Mouse (Mus musculus) right cerebral cortex, adult 18-20 months (tissue): Measurements from ENCODE around the gene Slc13a3.

Experiments
- DNase-seq: peaks from one replicate; pipeline ENCODE4 v3.0.0; 2022; ENCODE audit warnings: mixed read lengths

Slc13a3 gene

GRCm38 (mm10) chr2:165405351-165405750 is 67.7 kb downstream of the Slc13a3 start:
- peak; percentile 89 for DNase-seq

- DNase-seq, result no peak
These were observed 68.1 kb downstream of the Slc13a3 start for GRCm38 (mm10) chr2:165404951-165405350.

GRCm38 (mm10) chr2:165398164-165398785 is 74.8 kb downstream of the Slc13a3 start:
- no peak for DNase-seq

GRCm38 (mm10) chr2:165397502-165398163 is 75.4 kb downstream of the Slc13a3 start:
- DNase-seq, result no peak

- no peak for DNase-seq
These were observed 76.1 kb downstream of the Slc13a3 start for GRCm38 (mm10) chr2:165396831-165397501.

GRCm38 (mm10) chr2:165392156-165392555 is 80.9 kb downstream of the Slc13a3 start:
- DNase-seq, result no peak

GRCm38 (mm10) chr2:165391561-165391960 is 81.5 kb downstream of the Slc13a3 start:
- DNase-seq, result peak; percentile 75

GRCm38 (mm10) chr2:165389299-165389952 is 83.6 kb downstream of the Slc13a3 start:
- no peak for DNase-seq

- DNase-seq, result peak; percentile 97
These were observed 85.1 kb downstream of the Slc13a3 start, which contains the start of gene Zfp334 for GRCm38 (mm10) chr2:165387844-165388495. TSS of gene Zfp334 (minus strand) at chr2:165388259.

GRCm38 (mm10) chr2:165387370-165387769 is 85.7 kb downstream of the Slc13a3 start:
- no peak for DNase-seq

- no peak for DNase-seq
These were observed 93.0 kb downstream of the Slc13a3 start for GRCm38 (mm10) chr2:165380050-165380449.

- no peak for DNase-seq
These were observed 97.0 kb downstream of the Slc13a3 start for GRCm38 (mm10) chr2:165376001-165376400.

GRCm38 (mm10) chr2:165375478-165375877 is 97.6 kb downstream of the Slc13a3 start:
- no peak for DNase-seq

GRCm38 (mm10) chr2:165371066-165371465 is 102.0 kb downstream of the Slc13a3 start:
- DNase-seq, result peak; percentile 39

GRCm38 (mm10) chr2:165370348-165370747 is 102.7 kb downstream of the Slc13a3 start:
- DNase-seq, result no peak

- no peak for DNase-seq
These were observed 104.5 kb downstream of the Slc13a3 start, which contains the start of gene Zfp663 for GRCm38 (mm10) chr2:165368496-165368895. TSS of gene Zfp663 (minus strand) at chr2:165368729.

- no peak for DNase-seq
These were observed 105.1 kb downstream of the Slc13a3 start for GRCm38 (mm10) chr2:165367868-165368439.

GRCm38 (mm10) chr2:165367047-165367520 is 105.9 kb downstream of the Slc13a3 start:
- DNase-seq, result no peak

- peak; percentile 48 for DNase-seq
These were observed 108.5 kb downstream of the Slc13a3 start for GRCm38 (mm10) chr2:165364334-165365091.

- no peak for DNase-seq
These were observed 109.7 kb downstream of the Slc13a3 start for GRCm38 (mm10) chr2:165363282-165363681.

- DNase-seq, result peak; percentile 49
These were observed 112.2 kb downstream of the Slc13a3 start for GRCm38 (mm10) chr2:165360861-165361260.
